Mouse (Mus musculus) lung, embryonic 14.5 days (tissue): Measurements from ENCODE around the gene Cd93. TPM values are rescaled to one million over a fixed set of nuclear protein-coding genes. Genes with fewer than 3 reads are reported as not detected.

Experiments
- ATAC-seq: fragments of 200-750 bp; cut with Nextera tagmentation; 2 replicates; pipeline ENCODE4 v1.8.0; 2017; ENCODE audit warnings: mild to moderate bottlenecking, moderate TSS enrichment, moderate library complexity; ENCODE audit not compliant: insufficient read depth
- DNase-seq: peaks from one replicate; pipeline ENCODE4 v3.0.0-alpha.2; 2015
- H3K27ac ChIP-seq: fragments of 300-500 bp; sonication (generic); 2 replicates; pipeline ENCODE4 v1.5.1; 2014; ENCODE audit warnings: low read depth, mild to moderate bottlenecking, moderate library complexity
- H3K27me3 ChIP-seq: fragments of 300-500 bp; sonication (generic); 2 replicates; pipeline ENCODE4 v1.6.1; 2014; ENCODE audit warnings: low read length, control low read depth; ENCODE audit not compliant: insufficient read depth
- H3K36me3 ChIP-seq: fragments of 300-500 bp; sonication (generic); 2 replicates; pipeline ENCODE4 v1.6.1; 2014; ENCODE audit warnings: control low read depth; ENCODE audit not compliant: insufficient read depth
- H3K4me1 ChIP-seq: fragments of 300-500 bp; sonication (generic); 2 replicates; pipeline ENCODE4 v1.6.1; 2014; ENCODE audit warnings: antibody characterized with exemption, control low read depth; ENCODE audit not compliant: insufficient read depth
- H3K4me2 ChIP-seq: fragments of 300-500 bp; sonication (generic); 2 replicates; pipeline ENCODE4 v1.6.1; 2014; ENCODE audit warnings: mild to moderate bottlenecking
- H3K4me3 ChIP-seq: fragments of 300-500 bp; sonication (generic); 2 replicates; pipeline ENCODE4 v1.5.1; 2014; ENCODE audit warnings: low read depth, low read length
- H3K9ac ChIP-seq: fragments of 300-500 bp; sonication (generic); 2 replicates; pipeline ENCODE4 v1.6.1; 2014
- H3K9me3 ChIP-seq: fragments of 300-500 bp; sonication (generic); 2 replicates; pipeline ENCODE4 v1.6.1; 2016; ENCODE audit warnings: low read depth, low read length, control low read depth
- CTCF ChIP-seq: IDR thresholded peaks from 2 replicates; pipeline ENCODE4 v1.5.1; 2016; ENCODE audit warnings: antibody characterized with exemption, low read depth
- WGBS: fragments of 180-500 bp; shearing (Covaris S2); extraction: QIAGEN DNeasy Blood & Tissue Kit; methylation state at CpG from one replicate; pipeline ENCODE4 v1.1.7; 2014; 5-methylcytosine and 5-hydroxymethylcytosine counted together
- polyA plus RNA-seq: library from polyadenylated mRNA; unstranded; fragments of >200 nt; fragmentation: Nextera tagmentation; extraction: Ambion mirVana; gene quantifications from 2 replicates; pipeline ENCODE4 v1.2.1, GENCODE M21; 2014

The Cd93 gene
- polyA plus RNA-seq, 1 experiment from 2014 or later, result 33.7 TPM

DNA sequence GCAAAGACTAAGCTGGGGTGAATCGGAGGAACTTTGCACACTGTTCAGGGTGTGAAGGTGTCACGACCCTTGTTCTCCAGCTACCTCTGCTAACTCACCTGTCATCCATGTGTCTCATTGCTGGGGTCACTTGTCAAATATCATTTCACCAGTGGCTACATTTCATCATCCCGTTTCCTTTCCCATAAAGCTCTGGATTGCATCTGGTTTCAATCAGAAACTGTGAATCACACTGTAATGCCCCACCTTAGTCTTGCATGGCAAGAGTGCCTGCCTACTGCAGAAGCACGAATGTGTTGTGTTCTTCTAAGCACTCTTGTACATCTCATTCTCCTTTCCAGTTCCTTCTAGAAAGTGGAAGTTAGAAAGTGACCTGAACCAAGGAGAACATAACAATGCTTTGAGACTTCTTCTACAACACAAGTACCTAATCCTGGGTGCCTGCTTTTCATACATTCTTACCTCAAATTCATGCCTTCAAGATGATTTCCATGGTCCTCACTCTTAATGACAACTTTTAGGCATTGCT, 10.7 kb upstream of the Cd93 start:
- no peak for TF ChIP-seq CTCF
- WGBS, result 87% methylated on average over 4 of the region's 4 CpGs
- no peaks in the 10 kb centered on the region for H3K9me3 ChIP-seq
- H3K36me3 ChIP-seq, result no peaks in the 10 kb centered on the region
- H3K27ac ChIP-seq, result no peak overlapping the region; the same call in 1 of the 2 replicates
- peaks cover 6% of the 10 kb centered on the region; the same call in 1 of the 2 replicates for H3K4me1 ChIP-seq
- no peak overlapping the region for H3K4me2 ChIP-seq
- ATAC-seq (no peak), DNase-seq (no peak)
- no peak overlapping the region for H3K9ac ChIP-seq
- no peaks in the 10 kb centered on the region for H3K27me3 ChIP-seq
- no peak overlapping the region for H3K4me3 ChIP-seq

DNA sequence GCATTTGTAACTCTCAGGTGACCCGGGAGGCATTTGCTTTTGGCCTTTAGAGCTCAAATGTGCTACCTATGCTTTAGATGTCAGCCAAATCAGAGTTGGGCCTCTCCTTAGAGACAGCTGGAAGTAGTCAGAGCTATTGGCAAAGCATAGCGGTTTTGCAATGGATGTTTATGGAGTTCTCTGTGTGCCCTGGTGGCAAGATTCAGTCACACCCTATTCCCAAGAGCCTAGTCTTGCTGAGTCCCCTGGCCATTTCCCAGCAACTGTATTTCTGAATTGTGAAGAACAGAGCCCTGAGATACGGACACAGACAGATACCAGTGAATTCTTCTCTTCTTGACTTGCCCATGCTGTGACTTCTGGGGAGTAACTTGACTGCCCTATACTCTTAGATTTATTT, 9.7 kb upstream of the Cd93 start:
- H3K27ac ChIP-seq, result peak overlapping the region; percentile 60; the same call in 1 of the 2 replicates
- H3K9ac ChIP-seq, result no peak overlapping the region
- 65% methylated on average over 3 of the region's 3 CpGs for WGBS
- H3K4me2 ChIP-seq, result no peak overlapping the region
- no peaks in the 10 kb centered on the region for H3K27me3 ChIP-seq
- no peaks in the 10 kb centered on the region for H3K9me3 ChIP-seq
- H3K4me1 ChIP-seq, result peaks cover 6% of the 10 kb centered on the region; the same call in 1 of the 2 replicates
- DNase-seq, result peak; percentile 80
- H3K36me3 ChIP-seq, result no peaks in the 10 kb centered on the region
- H3K4me3 ChIP-seq, result no peak overlapping the region
- TF ChIP-seq CTCF, result peak; percentile 26; the same call in 1 of the 2 replicates
- ATAC-seq, result peak; percentile 82

DNA sequence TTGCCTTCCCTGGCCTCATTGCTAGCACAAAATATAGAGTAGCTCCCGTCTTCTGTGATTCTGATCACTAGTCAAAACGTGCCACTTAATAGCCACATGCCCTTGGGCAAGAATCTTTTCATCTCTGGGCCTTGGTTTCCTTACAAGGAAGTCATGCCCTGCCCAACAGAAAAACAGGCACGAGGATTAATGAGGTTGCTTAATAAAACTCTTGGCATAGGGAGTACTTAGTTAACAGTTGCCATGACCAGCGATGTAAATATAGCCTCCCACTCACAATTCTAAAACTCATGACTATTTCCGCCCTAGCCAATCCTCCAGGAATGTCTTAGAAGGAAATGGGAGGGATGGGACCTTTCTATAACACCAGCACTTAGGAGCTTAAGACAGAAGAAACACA, 8.1 kb upstream of the Cd93 start:
- H3K4me1 ChIP-seq, result peaks cover 6% of the 10 kb centered on the region; the same call in 1 of the 2 replicates
- DNase-seq (peak; percentile 34), ATAC-seq (no peak)
- 67% methylated on average over 5 of the region's 5 CpGs for WGBS
- no peaks in the 10 kb centered on the region for H3K36me3 ChIP-seq
- H3K9ac ChIP-seq, result no peak overlapping the region
- no peak overlapping the region for H3K27ac ChIP-seq
- TF ChIP-seq CTCF, result no peak
- no peaks in the 10 kb centered on the region for H3K9me3 ChIP-seq
- H3K4me2 ChIP-seq, result no peak overlapping the region
- H3K4me3 ChIP-seq, result no peak overlapping the region
- H3K27me3 ChIP-seq, result no peaks in the 10 kb centered on the region

DNA sequence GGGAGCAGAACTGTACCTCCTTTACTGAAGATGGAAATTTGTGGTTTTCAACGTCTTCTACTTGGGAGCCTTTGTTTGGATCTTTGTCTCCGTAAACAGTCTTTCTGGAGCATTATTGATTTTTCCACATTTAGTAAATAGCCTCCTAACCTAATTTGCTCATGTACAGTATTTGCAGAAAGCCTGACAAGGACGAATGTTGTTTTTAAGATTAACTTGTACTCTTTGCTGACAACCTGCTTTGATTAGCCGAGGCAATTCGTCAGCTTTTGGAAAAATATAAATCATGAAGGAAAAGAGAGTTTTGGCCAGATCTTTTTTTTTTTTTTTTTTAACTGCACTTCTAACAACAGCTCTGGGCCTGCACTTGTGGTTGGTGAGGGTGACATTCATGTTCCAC, 7.3 kb upstream of the Cd93 start:
- H3K27ac ChIP-seq, result no peak overlapping the region
- H3K9me3 ChIP-seq, result no peaks in the 10 kb centered on the region
- WGBS, result 59% methylated on average over 5 of the region's 5 CpGs
- no peaks in the 10 kb centered on the region for H3K27me3 ChIP-seq
- H3K4me1 ChIP-seq, result peaks cover 6% of the 10 kb centered on the region; the same call in 1 of the 2 replicates
- no peak overlapping the region for H3K9ac ChIP-seq
- TF ChIP-seq CTCF, result no peak
- no peak overlapping the region for H3K4me3 ChIP-seq
- H3K4me2 ChIP-seq, result no peak overlapping the region
- no peak for ATAC-seq
- DNase-seq, result no peak
- no peaks in the 10 kb centered on the region for H3K36me3 ChIP-seq

- WGBS, result 88% methylated on average over 1 of the region's 1 CpGs
These were observed 6.3 kb upstream of the Cd93 start for GRCm38 (mm10) chr2:148449659-148450058.

DNA sequence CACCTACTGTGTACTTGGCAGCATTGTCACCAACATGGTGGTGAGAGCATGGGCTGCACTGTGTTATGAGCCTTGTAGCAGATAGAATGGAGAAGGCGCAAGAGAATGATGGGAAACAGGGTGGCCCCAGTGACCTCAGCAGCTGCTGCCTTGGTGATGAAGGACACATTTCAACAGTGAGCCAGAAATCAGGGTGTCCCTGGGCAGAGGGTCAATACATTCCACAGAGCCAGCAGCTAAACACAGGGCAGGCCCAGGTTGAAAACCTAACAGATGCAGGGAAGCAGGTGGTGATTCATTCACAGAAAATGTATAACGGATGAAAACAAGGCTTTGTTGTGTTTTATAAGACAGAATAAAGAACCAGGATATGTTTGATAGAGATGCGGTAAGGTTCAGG, 3.1 kb upstream of the Cd93 start:
- Histone ChIP-seq H3K36me3 (no peaks in the 10 kb centered on the region), H3K4me1 (peaks cover 5% of the 10 kb centered on the region; the same call in 1 of the 2 replicates), H3K27me3 (no peaks in the 10 kb centered on the region), H3K9ac (no peak overlapping the region), H3K4me3 (no peak overlapping the region), H3K27ac (no peak overlapping the region), H3K9me3 (no peaks in the 10 kb centered on the region), H3K4me2 (no peak overlapping the region)
- 71% methylated on average over 3 of the region's 3 CpGs for WGBS
- no peak for DNase-seq
- no peak for TF ChIP-seq CTCF
- ATAC-seq, result no peak

More at GRCm38 (mm10) chr2:148449659-148450058, 6.3 kb upstream of the Cd93 start:
- no peak for TF ChIP-seq CTCF
- peaks cover 6% of the 10 kb centered on the region; the same call in 1 of the 2 replicates for H3K4me1 ChIP-seq
- H3K9ac ChIP-seq, result no peak overlapping the region
- no peak for ATAC-seq
- no peaks in the 10 kb centered on the region for H3K27me3 ChIP-seq
- no peak overlapping the region for H3K27ac ChIP-seq
- no peaks in the 10 kb centered on the region for H3K36me3 ChIP-seq
- no peak for DNase-seq
- no peak overlapping the region for H3K4me2 ChIP-seq
- no peaks in the 10 kb centered on the region for H3K9me3 ChIP-seq
- no peak overlapping the region for H3K4me3 ChIP-seq

DNA sequence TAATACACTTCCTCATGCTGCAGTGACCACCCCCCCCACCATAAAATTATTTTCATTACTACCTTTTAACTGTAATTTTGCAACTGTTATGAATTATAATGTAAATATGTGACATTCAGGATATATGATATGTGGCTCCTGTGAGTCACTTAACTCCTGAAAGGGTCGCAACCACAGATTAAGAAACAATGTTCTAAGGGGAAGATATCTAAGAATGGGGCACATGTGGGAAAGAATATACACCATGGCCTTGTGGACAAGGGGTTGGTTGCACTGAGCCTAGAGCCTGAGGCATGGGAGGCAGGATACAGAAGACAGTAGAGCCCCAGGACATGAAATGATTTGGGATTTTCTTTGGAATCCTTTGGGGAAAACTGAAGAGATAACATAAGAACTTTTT, 2.3 kb upstream of the Cd93 start:
- no peak overlapping the region for H3K27ac ChIP-seq
- ATAC-seq, result no peak
- H3K4me2 ChIP-seq, result no peak overlapping the region
- H3K27me3 ChIP-seq, result no peaks in the 10 kb centered on the region
- H3K4me1 ChIP-seq, result peaks cover 5% of the 10 kb centered on the region; the same call in 1 of the 2 replicates
- 75% methylated on average over 1 of the region's 1 CpGs for WGBS
- H3K9me3 ChIP-seq, result no peaks in the 10 kb centered on the region
- DNase-seq, result no peak
- H3K4me3 ChIP-seq, result no peak overlapping the region
- TF ChIP-seq CTCF, result no peak
- H3K9ac ChIP-seq, result no peak overlapping the region
- H3K36me3 ChIP-seq, result no peaks in the 10 kb centered on the region

DNA sequence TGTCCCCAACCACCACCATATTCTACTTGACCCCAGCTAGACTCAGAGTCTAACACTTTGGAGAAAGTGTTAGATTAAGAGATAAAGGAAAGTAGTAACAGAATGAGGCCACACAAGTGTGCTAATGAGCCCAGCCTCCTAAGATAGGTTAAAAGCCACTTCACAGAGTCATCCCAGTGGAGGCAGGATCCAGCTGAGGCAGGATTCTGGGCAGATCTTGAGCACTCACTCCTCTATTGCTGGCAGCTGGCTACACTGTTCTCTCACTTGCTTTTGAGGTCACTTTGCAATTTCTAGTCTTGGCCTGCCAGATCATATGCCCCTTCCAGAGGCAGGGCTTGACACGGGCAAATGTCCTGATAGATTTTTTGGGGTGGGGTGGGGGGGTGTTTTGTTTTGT, 1.1 kb upstream of the Cd93 start:
- Histone ChIP-seq H3K9ac (no peak overlapping the region), H3K4me1 (peaks cover 12% of the 10 kb centered on the region), H3K4me2 (no peak overlapping the region), H3K36me3 (no peaks in the 10 kb centered on the region), H3K27ac (no peak overlapping the region), H3K9me3 (no peaks in the 10 kb centered on the region), H3K4me3 (no peak overlapping the region), H3K27me3 (no peaks in the 10 kb centered on the region)
- ATAC-seq, result no peak
- TF ChIP-seq CTCF, result no peak
- WGBS, result 65% methylated on average over 1 of the region's 1 CpGs
- DNase-seq, result peak; percentile 37
